Mouse (Mus musculus) ES-Bruce4 (cell line): Measurements from ENCODE around the gene Slc43a1. TPM values are rescaled to one million over a fixed set of nuclear protein-coding genes. Genes with fewer than 3 reads are reported as not detected.
"Not testable (repeated sequence)": the region's sequence is repeated elsewhere in the genome, so short reads cannot be mapped to it uniquely, and the experiment has no call there.

ENCODE experiments used
- H3K27ac ChIP-seq: 2 replicates; pipeline ENCODE4 v1.5.1; 2012; ENCODE audit warnings: low read length, inconsistent platforms; ENCODE audit not compliant: insufficient read depth
- H3K27me3 ChIP-seq: 2 replicates; pipeline ENCODE4 v1.6.1; 2012; ENCODE audit warnings: mild to moderate bottlenecking, low read length, inconsistent platforms; ENCODE audit not compliant: control insufficient read depth, poor library complexity, insufficient read depth, severe bottlenecking
- H3K36me3 ChIP-seq: 2 replicates; pipeline ENCODE4 v1.6.1; 2012; ENCODE audit warnings: inconsistent platforms, mild to moderate bottlenecking, low read length, moderate library complexity; ENCODE audit not compliant: control insufficient read depth, poor library complexity, insufficient read depth, severe bottlenecking
- H3K4me1 ChIP-seq: one replicate; pipeline ENCODE4 v1.8.1; 2011; ENCODE audit warnings: low read length; ENCODE audit not compliant: control insufficient read depth, insufficient read depth
- H3K4me3 ChIP-seq: 2 replicates; pipeline ENCODE4 v1.5.1; 2011; ENCODE audit warnings: low read depth, mild to moderate bottlenecking, low read length
- H3K9ac ChIP-seq: 2 replicates; pipeline ENCODE4 v1.6.1; 2012; ENCODE audit warnings: low read depth, mild to moderate bottlenecking, inconsistent platforms; ENCODE audit not compliant: poor library complexity, severe bottlenecking
- H3K9me3 ChIP-seq: replicated peaks from 2 replicates; pipeline ENCODE4 v1.6.1; 2012; ENCODE audit warnings: mild to moderate bottlenecking, low read length, inconsistent platforms; ENCODE audit not compliant: control insufficient read depth, poor library complexity, insufficient read depth, severe bottlenecking
- CTCF ChIP-seq: IDR thresholded peaks from one replicate; pipeline ENCODE4 v1.8.1; 2011; ENCODE audit warnings: low read depth, low read length
- EP300 ChIP-seq: IDR thresholded peaks from 2 replicates; pipeline ENCODE4 v1.6.1; 2011; ENCODE audit warnings: low read depth, low read length; ENCODE audit not compliant: insufficient read depth
- POLR2A ChIP-seq: IDR thresholded peaks from one replicate; pipeline ENCODE4 v1.8.1; 2011; ENCODE audit warnings: low read length; ENCODE audit not compliant: insufficient read depth
- polyA plus RNA-seq: library from polyadenylated mRNA; stranded (reverse); fragments of >200 nt; gene quantifications from 2 replicates; pipeline ENCODE4 v1.2.4, GENCODE M21; 2011; ENCODE audit warnings: low read depth; ENCODE audit not compliant: missing spikeins, insufficient read depth, insufficient read length

Gene Slc43a1
- polyA plus RNA-seq, 1 experiment: 11.5 TPM

DNA sequence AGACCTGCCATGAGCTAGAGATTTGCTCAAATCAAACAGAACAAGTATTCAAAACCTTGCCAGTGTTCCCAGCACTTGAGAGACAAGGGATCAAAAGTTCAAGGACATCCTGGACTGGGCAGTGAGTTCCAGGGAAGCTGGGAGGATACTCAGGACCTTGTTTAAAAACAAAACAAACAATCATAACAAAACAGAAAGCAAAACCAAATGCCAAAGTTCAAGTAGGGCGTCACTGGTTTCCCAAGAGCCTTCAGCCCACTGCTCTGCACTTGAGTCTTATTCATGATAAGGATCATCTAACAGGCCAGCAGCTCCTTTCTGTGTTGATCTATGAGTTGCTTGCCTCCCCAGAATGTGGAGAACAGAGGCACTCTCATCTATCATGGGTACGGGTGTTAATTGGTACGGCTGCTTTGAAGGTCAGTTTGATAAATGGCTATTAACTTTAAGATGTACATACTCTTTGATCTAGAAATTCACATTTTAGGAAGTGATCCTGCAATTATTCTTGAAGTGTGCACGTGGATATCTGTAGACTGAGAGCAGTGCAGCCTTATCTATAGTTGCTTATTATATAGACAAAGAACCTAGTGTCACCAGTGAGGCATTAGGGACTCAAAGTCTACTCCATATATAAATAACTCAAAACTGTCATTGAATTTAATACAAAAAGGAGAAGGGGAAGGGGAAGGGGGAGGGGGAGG, 57.0 kb downstream of the Slc43a1 start:
- Histone ChIP-seq H3K4me1 (no peaks in the 10 kb centered on the region), H3K27ac (no peak overlapping the region), H3K36me3 (no peaks in the 10 kb centered on the region), H3K27me3 (no peaks in the 10 kb centered on the region), H3K4me3 (no peak overlapping the region), H3K9ac (no peak overlapping the region), H3K9me3 (peaks cover 3% of the 10 kb centered on the region; the same call in 1 of the 2 replicates)
- TF ChIP-seq CTCF (no peak), POLR2A (no peak)

DNA sequence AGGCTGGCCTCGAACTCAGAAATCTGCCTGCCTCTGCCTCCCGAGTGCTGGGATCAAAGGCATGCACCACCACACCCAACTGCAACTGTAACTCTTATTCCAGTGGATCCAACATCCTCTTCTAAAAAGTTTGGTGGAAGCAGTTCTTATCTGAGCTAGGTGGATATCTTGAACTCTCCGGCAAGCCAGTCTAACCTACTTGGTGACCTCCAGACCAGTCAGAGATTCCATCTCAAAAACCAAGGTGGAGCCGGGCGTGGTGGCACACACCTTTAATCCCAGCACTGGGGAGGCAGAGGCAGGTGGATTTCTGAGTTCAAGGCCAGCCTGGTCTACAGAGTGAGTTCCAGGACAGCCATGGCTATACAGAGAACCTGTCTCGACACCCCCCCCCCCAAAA, 58.0 kb downstream of the Slc43a1 start:
- not testable (repeated sequence) for H3K36me3 ChIP-seq, H3K27ac ChIP-seq, H3K9ac ChIP-seq, H3K9me3 ChIP-seq, H3K27me3 ChIP-seq, H3K4me1 ChIP-seq, H3K4me3 ChIP-seq

DNA sequence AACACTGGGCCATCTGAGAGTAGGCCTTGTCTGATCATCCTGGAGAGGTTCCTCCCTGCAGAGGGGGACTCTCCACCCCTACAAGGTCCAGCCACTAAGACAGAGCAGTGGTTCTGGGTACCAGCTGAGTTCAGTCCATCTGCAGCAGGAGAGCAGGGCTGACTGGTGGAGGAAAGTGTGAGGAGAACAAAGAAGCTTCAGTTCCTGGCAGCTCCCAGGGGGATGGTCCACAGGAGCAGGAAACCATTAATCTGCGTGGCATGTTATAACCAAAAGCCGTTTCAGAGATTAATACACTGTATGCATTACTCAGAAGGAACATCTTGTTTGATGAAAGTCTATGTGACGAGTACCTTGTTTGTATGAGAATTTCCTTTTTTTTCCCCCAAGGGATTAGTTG, 74.1 kb downstream of the Slc43a1 start:
- no peaks in the 10 kb centered on the region for H3K36me3 ChIP-seq
- no peak overlapping the region for H3K9ac ChIP-seq
- H3K4me1 ChIP-seq: no peaks in the 10 kb centered on the region
- H3K4me3 ChIP-seq: no peak overlapping the region
- TF ChIP-seq CTCF: no peak
- no peak for TF ChIP-seq POLR2A
- no peak for TF ChIP-seq EP300
- no peak overlapping the region for H3K27ac ChIP-seq
- no peaks in the 10 kb centered on the region for H3K27me3 ChIP-seq
- H3K9me3 ChIP-seq: no peaks in the 10 kb centered on the region

Other genes starting within 250 kb of the Slc43a1 start
- gene Ctnnd1, start 188.1 kb upstream of the Slc43a1 start, polyA plus RNA-seq: 239 and 247 TPM in 2 replicates
- gene Btbd18, start 179.8 kb upstream of the Slc43a1 start, polyA plus RNA-seq: 1.2 and 2.2 TPM in 2 replicates
- 194 and 215 TPM in 2 replicates for gene Selenoh, start 168.1 kb upstream of the Slc43a1 start, polyA plus RNA-seq
- gene Gm28635, start 160.8 kb upstream of the Slc43a1 start, polyA plus RNA-seq: not detected in 2 replicates
- 66.1 and 66.6 TPM in 2 replicates for gene Med19, start 160.4 kb upstream of the Slc43a1 start, polyA plus RNA-seq
- 63.5 and 69.6 TPM in 2 replicates for gene Tmx2, start 159.7 kb upstream of the Slc43a1 start, polyA plus RNA-seq
- 39.6 and 42.4 TPM in 2 replicates for gene Zdhhc5, start 123.7 kb upstream of the Slc43a1 start, polyA plus RNA-seq
- gene Clp1, start 111.5 kb upstream of the Slc43a1 start, polyA plus RNA-seq: 32.9 and 34.9 TPM in 2 replicates
- gene Ypel4, start 104.8 kb upstream of the Slc43a1 start, polyA plus RNA-seq: 0.56 and 0.73 TPM in 2 replicates
- 9.9 and 10.3 TPM in 2 replicates for gene Gm19426, start 95.2 kb upstream of the Slc43a1 start, polyA plus RNA-seq
- 17.2 and 19.2 TPM in 2 replicates for gene Serping1, start 63.4 kb upstream of the Slc43a1 start, polyA plus RNA-seq
- gene Ube2l6, start 40.0 kb upstream of the Slc43a1 start, polyA plus RNA-seq: 12.6 and 14.3 TPM in 2 replicates
- gene Smtnl1, start 16.2 kb upstream of the Slc43a1 start, polyA plus RNA-seq: 2.6 and 2.8 TPM in 2 replicates
- 40.8 and 47.3 TPM in 2 replicates for gene Timm10, start 11.9 kb upstream of the Slc43a1 start, polyA plus RNA-seq
- gene Rtn4rl2, start 47.9 kb downstream of the Slc43a1 start, polyA plus RNA-seq: not detected in 2 replicates
- gene Slc43a3, start 97.7 kb downstream of the Slc43a1 start, polyA plus RNA-seq: 4.4 and 4.9 TPM in 2 replicates
- not detected in 2 replicates for gene Prg2, start 141.6 kb downstream of the Slc43a1 start, polyA plus RNA-seq
- gene Prg3, start 149.4 kb downstream of the Slc43a1 start, polyA plus RNA-seq: not detected in 2 replicates
- gene Ssrp1, start 198.4 kb downstream of the Slc43a1 start, polyA plus RNA-seq: 228 and 238 TPM in 2 replicates
- 1.3 and 2.5 TPM in 2 replicates for gene P2rx3, start 198.6 kb downstream of the Slc43a1 start, polyA plus RNA-seq
- gene Tnks1bp1, start 209.2 kb downstream of the Slc43a1 start, polyA plus RNA-seq: 27.1 and 33.6 TPM in 2 replicates